In the genomic region with DNA sequence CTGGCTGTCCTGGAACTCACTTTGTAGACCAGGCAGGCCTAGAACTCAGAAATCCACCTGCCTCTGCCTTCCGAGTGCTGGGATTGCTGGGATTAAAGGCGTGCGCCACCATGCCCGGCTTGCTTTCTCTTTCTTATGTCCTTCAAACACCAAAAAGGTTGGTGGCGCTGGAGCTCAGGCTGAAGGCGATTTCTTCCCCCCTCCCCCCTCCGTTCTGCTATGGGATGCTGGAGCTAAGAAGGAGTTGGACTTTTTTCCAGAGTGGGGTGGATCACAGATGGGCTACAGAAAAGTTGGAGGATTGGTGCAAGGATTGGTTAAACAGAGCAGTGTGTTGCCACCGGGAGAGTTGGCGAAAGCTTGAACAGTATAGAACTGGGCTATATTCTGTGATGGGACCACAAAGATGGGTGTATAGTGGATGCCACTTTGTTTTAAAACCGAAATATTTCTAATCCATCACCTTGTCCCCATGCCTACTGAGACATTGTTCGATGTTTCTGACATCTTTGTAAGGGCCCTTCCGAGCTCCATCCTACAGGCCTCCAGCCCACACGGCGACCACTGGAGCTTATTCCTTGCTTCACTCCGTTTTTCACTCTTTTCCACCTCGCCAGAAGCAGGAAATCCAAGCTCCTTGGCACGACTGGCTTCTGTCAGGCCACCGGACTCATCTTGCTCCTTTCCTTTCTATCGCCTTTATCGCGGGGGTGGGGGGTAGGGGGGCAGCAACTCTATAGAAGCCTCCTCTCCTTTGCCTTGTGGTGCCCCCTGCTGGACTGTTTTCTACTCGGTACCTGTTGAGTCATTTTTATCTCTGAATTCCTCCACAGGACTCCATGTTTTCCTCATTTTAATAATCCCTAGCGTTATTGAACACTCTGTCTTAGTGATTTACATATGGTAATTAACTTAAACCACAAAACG, we compare ENCODE assay signal across 9 mouse cellular contexts. TPM values are rescaled to one million over a fixed set of nuclear protein-coding genes. Genes with fewer than 3 reads are reported as not detected.
DNase-seq lines count a peak whose midpoint lies in the region; ATAC-seq and TF ChIP-seq lines count a peak whose summit lies in the region.
"Had no signal": no experiment of that assay in that cellular context is flagged by ENCODE, and none has a peak within 500 bp of the region (broad histone marks: within the 10 kb centered on the region; RNA-seq: fewer than 3 reads in every experiment).

No protein-coding gene starts in this region.

- no peak overlapping the region for H3K4me3 ChIP-seq in embryonic facial prominence, embryonic 13.5 days
- H3K4me3 ChIP-seq in hindbrain, postnatal 0 days (ENCODE audit: low read length): no peak overlapping the region

- no peak overlapping the region for H3K9ac ChIP-seq in embryonic facial prominence, embryonic 13.5 days
- H3K9ac ChIP-seq in hindbrain, postnatal 0 days (replicated peaks; ENCODE audit: low read length): no peak overlapping the region

- no peak for ATAC-seq in Patski
- ATAC-seq in embryonic facial prominence, embryonic 13.5 days (ENCODE audit: insufficient number of reproducible peaks, insufficient read depth, low FRiP score, low TSS enrichment, low read depth): no peak
- ATAC-seq in hindbrain, postnatal 0 days: no peak

- H3K4me1 ChIP-seq in embryonic facial prominence, embryonic 13.5 days: 0 out of 2 replicates have a peak, but pooled peaks cover 3% of the 10 kb centered on the region
- H3K4me1 ChIP-seq in hindbrain, postnatal 0 days (ENCODE audit: insufficient read depth, low read length): 0 out of 2 replicates have a peak, but pooled peaks cover 3% of the 10 kb centered on the region

- TF ChIP-seq CTCF in Patski (IDR thresholded peaks at IDR 0.05): peak; percentile 66
- peak; percentile 66 for TF ChIP-seq CTCF in hindbrain, postnatal 0 days (IDR thresholded peaks at IDR 0.05; ENCODE audit: low read depth)

- CTCF ChIA-PET in Patski (lab: Charles Lee): interaction anchor here (0.6 to 2.0 kb wide), 6 partner anchors 11 to 267 kb away, joined by 3 to 6 read pairs (median 4); a partner anchor contains a TSS

- H3K9me3 ChIP-seq in embryonic facial prominence, embryonic 13.5 days: no peaks in the 10 kb centered on the region
- no peaks in the 10 kb centered on the region for H3K9me3 ChIP-seq in hindbrain, postnatal 0 days (ENCODE audit: low read length)

- POLR2A ChIA-PET in Patski (lab: Charles Lee): no interaction called here

- H3K36me3 ChIP-seq in embryonic facial prominence, embryonic 13.5 days: no peaks in the 10 kb centered on the region
- H3K36me3 ChIP-seq in hindbrain, postnatal 0 days (ENCODE audit: insufficient read depth, low read length): no peaks in the 10 kb centered on the region

- WGBS in embryonic facial prominence, embryonic 13.5 days: 44% methylated on average over 24 of the region's 24 CpGs
- 54% methylated on average over 24 of the region's 24 CpGs for WGBS in hindbrain, postnatal 0 days

- no peaks in the 10 kb centered on the region for H3K27me3 ChIP-seq in Patski
- H3K27me3 ChIP-seq in embryonic facial prominence, embryonic 13.5 days: no peaks in the 10 kb centered on the region
- no peaks in the 10 kb centered on the region for H3K27me3 ChIP-seq in hindbrain, postnatal 0 days (ENCODE audit: insufficient read depth, low read length)

- no peak overlapping the region for H3K27ac ChIP-seq in embryonic facial prominence, embryonic 13.5 days
- H3K27ac ChIP-seq in hindbrain, postnatal 0 days: no peak overlapping the region

- peak overlapping the region; percentile 57 for H3K4me2 ChIP-seq in embryonic facial prominence, embryonic 13.5 days
- no peak overlapping the region for H3K4me2 ChIP-seq in hindbrain, postnatal 0 days (ENCODE audit: low read depth, low read length)

- DNase-seq in left cerebral cortex, adult 18-20 months (ENCODE audit: low spot score in 2 of 2): peak; percentile 28 to 65
- no peak for DNase-seq in left cerebral cortex, adult 11 months (ENCODE audit: low spot score)
- no peak for DNase-seq in Patski (ENCODE audit: low read depth, low spot score)
- peak; percentile 71 for DNase-seq in hindbrain, postnatal 0 days (ENCODE audit: low spot score)
- peak; percentile 73 to 77 for DNase-seq in lung, adult 18-20 months
- DNase-seq in retina, postnatal 1 day: peak; percentile 86
- peak; percentile 50 for DNase-seq in yolk sac, embryonic 10.5 days (ENCODE audit: low spot score)

- in situ Hi-C loops in Patski (cut with MboI; ENCODE audit: low pct_unique_long_range_greater_than_20kb): loop anchor here (5.0 kb wide), 1 partner anchor 37 kb away; a partner anchor contains a TSS

RNA-seq across cellular contexts. Expression of a gene that starts 4.4 kb away (rescaled TPM):
- total RNA-seq in left cerebral cortex, adult 18-20 months (2021): not detected
- polyA plus RNA-seq in Patski (2021): not detected
- not detected in 2 replicates for polyA plus RNA-seq in embryonic facial prominence, embryonic 13.5 days (2015; fragmentation: Nextera tagmentation; extraction: Ambion mirVana)
- total RNA-seq in hindbrain, postnatal 0 days (2014; rRNA removed): 0.90 TPM in 1 of 2 replicates, not detected in the other
- polyA plus RNA-seq in hindbrain, postnatal 0 days (2015; fragmentation: Nextera tagmentation; extraction: Ambion mirVana): not detected in 2 replicates
- total RNA-seq: gastrocnemius, adult 8-10 months had no signal

RNA-seq across cellular contexts. Expression of a gene that starts 13.5 kb away (rescaled TPM):
- total RNA-seq in left cerebral cortex, adult 18-20 months (2021): 10 to 100 TPM; 29.9 to 30.0 TPM
- polyA plus RNA-seq in Patski (2021): 42.8 TPM
- 66.2 and 73.4 TPM in 2 replicates for polyA plus RNA-seq in embryonic facial prominence, embryonic 13.5 days (2015; fragmentation: Nextera tagmentation; extraction: Ambion mirVana)
- 36.6 and 89.9 TPM in 2 replicates for total RNA-seq in hindbrain, postnatal 0 days (2014; rRNA removed)
- polyA plus RNA-seq in hindbrain, postnatal 0 days (2015; fragmentation: Nextera tagmentation; extraction: Ambion mirVana): 104 and 108 TPM in 2 replicates

RNA-seq across cellular contexts. Expression of a gene that starts 20.3 kb away (rescaled TPM):
- total RNA-seq in left cerebral cortex, adult 18-20 months (2021): 1 to 10 TPM in 1 of 2 experiments, under 1 TPM in 1; 0.21 to 1.8 TPM
- polyA plus RNA-seq in Patski (2021): 5.5 TPM
- 45.7 and 47.8 TPM in 2 replicates for polyA plus RNA-seq in embryonic facial prominence, embryonic 13.5 days (2015; fragmentation: Nextera tagmentation; extraction: Ambion mirVana)
- 6.9 and 20.6 TPM in 2 replicates for total RNA-seq in hindbrain, postnatal 0 days (2014; rRNA removed)
- polyA plus RNA-seq in hindbrain, postnatal 0 days (2015; fragmentation: Nextera tagmentation; extraction: Ambion mirVana): 4.5 and 8.0 TPM in 2 replicates
- total RNA-seq: gastrocnemius, adult 8-10 months had no signal

RNA-seq across cellular contexts. Expression of a gene that starts 24.7 kb away (rescaled TPM):
- 1 to 10 TPM in 1 of 2 experiments, under 1 TPM in 1; 0.84 to 1.3 TPM for total RNA-seq in left cerebral cortex, adult 18-20 months (2021)
- polyA plus RNA-seq in Patski (2021): 3.3 TPM
- polyA plus RNA-seq in embryonic facial prominence, embryonic 13.5 days (2015; fragmentation: Nextera tagmentation; extraction: Ambion mirVana): 3.2 and 3.8 TPM in 2 replicates
- not detected in 2 replicates for total RNA-seq in hindbrain, postnatal 0 days (2014; rRNA removed)
- 4.4 and 4.7 TPM in 2 replicates for polyA plus RNA-seq in hindbrain, postnatal 0 days (2015; fragmentation: Nextera tagmentation; extraction: Ambion mirVana)
- total RNA-seq: gastrocnemius, adult 8-10 months had no signal

RNA-seq across cellular contexts. Expression of a gene that starts 27.6 kb away (rescaled TPM):
- total RNA-seq in left cerebral cortex, adult 18-20 months (2021): 1 to 10 TPM in 1 of 2 experiments, under 1 TPM in 1; 0.42 to 1.8 TPM
- polyA plus RNA-seq in Patski (2021): not detected
- 0.81 and 1.5 TPM in 2 replicates for polyA plus RNA-seq in embryonic facial prominence, embryonic 13.5 days (2015; fragmentation: Nextera tagmentation; extraction: Ambion mirVana)
- total RNA-seq in hindbrain, postnatal 0 days (2014; rRNA removed): 0.26 TPM in 1 of 2 replicates, not detected in the other
- polyA plus RNA-seq in hindbrain, postnatal 0 days (2015; fragmentation: Nextera tagmentation; extraction: Ambion mirVana): 0.50 and 1.1 TPM in 2 replicates

Comparison
In these comparisons a context has a peak if more than half of its experiments do, and no peak if none do; other contexts are left out.
1. DNase-seq: peak in left cerebral cortex, adult 18-20 months (2 of 2), hindbrain, postnatal 0 days (single experiment), lung, adult 18-20 months (2 of 2), retina, postnatal 1 day (single experiment) and yolk sac, embryonic 10.5 days (single experiment); none in left cerebral cortex, adult 11 months (single experiment) and Patski (single experiment).